Mouse (Mus musculus) monocyte, adult 2 months (primary cell): ENCODE measurements around the gene Rnf151.

Experiments used
- DNase-seq, 2 experiments: peaks; one replicate each; pipeline ENCODE4 v3.0.0; 2022; ENCODE audit warnings: low spot score in 2 of 2, low read depth in 1 of 2

Gene Rnf151

DNA sequence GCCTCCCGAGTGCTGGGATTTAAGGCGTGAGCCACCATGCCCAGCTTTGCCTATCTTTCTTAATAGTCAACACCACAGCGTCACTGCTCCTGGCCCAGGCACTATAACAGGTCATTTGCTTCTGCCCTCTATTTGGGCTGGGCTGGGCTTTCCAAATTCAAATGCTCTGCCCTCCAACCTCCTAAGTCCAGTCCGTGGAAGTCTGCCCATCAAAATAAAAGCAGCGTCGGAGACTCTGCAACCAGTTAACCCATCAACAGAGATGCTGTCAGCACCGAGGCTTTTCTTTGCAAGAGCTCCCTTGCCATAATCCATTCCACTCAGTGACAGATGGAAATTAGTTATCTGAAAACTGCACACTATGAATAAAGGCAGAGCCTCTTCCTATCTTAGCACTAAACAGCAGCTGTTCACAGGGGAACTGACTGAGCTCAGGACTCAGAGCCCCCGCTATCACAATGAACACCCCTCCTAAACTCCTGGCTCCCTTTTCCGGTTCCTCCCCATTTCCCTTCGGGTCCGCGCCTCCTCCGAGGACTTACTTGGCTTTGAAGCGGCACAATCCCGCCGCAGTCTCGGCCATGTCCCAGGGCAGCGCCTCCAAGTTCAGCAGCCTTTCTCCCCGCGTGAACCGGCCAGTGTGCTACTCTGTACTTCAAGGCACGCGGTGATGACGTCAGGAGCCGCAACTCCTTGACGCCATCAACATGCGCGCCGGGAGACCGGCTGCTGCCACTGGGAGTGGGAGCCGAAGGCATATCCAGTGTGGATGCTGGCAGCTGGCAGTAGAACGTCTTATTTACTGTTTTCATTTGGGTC lies 10.7 kb downstream of the Rnf151 start, which contains the start of gene Tbl3:
Gene Tbl3 (minus strand): TSS at position 679 of the 819 bp plus-strand sequence.
- peak; percentile 70 to 88 for DNase-seq

DNA sequence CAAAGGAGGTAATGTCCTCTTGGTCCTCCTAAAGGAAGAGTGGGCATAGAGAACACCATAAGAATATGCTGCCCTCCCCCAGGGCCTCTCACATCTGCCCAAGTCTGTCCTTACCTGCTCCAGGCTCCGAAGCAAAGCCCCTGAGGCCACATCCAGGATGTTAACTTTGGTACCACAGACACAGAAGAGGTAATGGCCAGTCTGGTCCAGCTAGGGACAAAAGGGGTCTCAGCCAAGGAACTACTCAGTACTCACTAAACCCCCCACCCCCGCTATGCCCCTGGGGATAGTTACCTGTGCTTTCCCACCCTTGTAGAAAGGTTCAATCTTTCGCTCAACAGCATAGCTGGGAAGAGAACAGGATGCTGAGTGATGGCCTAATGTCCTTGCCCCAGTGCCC lies 12.0 kb downstream of the Rnf151 start:
- no peak for DNase-seq

DNA sequence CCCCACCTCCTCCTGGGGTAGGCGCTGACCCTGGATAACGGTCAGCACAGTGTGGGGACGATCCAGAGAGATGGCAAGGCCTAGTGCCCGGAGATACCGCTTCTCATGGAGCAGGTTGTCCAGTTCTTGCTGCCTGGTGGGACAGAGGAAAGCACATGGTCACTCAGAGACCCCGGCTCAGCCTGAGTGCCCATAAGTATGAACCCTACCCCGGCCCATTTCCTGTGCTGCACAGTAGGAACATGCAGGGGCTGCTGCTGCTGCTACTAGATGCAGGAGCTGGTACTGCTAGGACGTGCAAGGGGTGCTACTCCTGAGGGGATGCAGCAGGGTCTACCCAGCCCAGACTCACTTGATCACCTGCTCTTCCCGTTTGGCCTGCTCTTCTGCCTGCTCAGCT lies 16.6 kb downstream of the Rnf151 start:
- DNase-seq, result no peak

DNA sequence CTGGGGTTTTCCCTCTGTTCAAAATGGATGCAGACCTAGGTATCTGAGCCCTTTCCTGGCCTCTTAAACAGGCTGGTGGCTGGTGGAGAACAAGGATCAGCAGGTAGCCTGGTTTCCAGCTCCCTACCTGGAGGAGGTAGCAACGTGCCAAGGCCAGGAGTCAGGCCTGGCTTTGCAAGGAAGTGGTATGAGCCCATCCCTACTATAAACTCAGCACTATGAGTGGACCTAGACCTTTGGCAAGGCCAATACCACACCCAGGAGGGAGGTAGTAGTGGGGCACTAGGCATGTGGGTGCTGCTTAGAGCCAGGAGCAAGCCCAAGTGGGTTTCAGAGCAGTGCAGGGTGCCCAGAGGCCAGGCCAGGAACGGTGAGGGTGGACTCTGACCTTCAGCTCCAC lies 18.4 kb downstream of the Rnf151 start:
- DNase-seq, result no peak

GRCm38 (mm10) chr17:24698715-24699114 lies 19.1 kb downstream of the Rnf151 start:
- DNase-seq, result no peak

- no peak for DNase-seq
Measured at GRCm38 (mm10) chr17:24697985-24698384, 19.9 kb downstream of the Rnf151 start.

GRCm38 (mm10) chr17:24696011-24696697 lies 21.7 kb downstream of the Rnf151 start, which contains the start of the genes Gfer and Noxo1:
Gene Gfer (minus strand): TSS chr17:24696156.
Gene Noxo1 (plus strand): TSS chr17:24696234.
- peak in 1 of 2 experiments; percentile 47 for DNase-seq

DNA sequence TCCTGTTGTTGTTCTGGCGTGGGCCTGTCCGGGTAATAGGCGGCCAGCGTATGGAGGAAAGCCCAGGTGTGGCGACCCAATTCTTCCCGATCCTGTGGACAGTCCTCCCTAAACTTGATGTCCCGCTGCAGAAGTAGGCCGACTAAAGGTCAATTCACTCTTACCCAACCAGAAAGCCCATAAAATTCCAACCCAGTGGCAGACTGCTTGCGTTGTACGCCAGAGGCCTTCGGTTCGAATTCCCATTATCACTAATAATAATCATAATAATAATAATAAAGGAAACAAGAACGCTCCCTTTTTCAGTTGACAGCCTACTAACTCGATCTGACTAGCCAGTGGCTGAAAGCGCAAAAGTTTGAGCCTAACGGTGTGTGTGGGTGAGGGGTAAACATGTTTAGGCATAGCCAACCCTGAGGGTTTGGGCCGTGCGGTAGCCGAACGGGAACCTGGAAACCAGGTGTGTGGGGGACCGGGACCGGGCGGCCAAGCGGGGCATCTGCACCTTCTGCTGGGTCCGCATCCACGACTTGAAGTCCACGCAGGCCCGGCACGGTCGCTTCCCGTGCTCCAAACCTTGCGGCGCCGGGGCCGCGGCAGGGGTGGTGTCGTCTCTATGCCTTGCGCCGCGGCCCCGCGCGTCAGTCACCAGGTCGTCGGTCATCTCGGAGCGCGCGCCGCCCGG lies 22.4 kb downstream of the Rnf151 start:
- no peak for DNase-seq

DNA sequence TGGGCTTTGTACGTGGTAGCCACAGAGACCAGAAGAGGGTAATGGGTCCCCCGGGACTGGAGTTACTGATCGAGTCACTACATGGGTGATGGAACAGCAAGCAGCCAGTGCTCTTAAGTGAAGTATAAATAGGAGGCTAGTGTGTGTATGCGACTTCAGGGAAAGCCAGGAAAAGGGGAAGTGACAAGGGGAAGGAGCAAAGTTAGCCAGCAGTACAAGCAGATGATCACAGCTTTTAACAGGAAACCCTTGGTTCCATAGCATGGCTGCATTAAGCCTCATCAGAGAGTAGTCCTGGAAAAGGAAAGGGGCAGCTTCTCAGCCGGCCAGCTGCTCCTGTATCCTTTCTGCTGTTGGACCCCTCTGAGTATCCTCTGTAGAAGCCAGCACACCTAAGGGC lies 25.5 kb downstream of the Rnf151 start:
- no peak for DNase-seq

- no peak for DNase-seq
Measured at GRCm38 (mm10) chr17:24689251-24690081, 28.4 kb downstream of the Rnf151 start, which contains the start of gene Syngr3. Gene Syngr3 (minus strand): TSS chr17:24689955.

GRCm38 (mm10) chr17:24687599-24687998 lies 30.3 kb downstream of the Rnf151 start:
- DNase-seq, result no peak

DNA sequence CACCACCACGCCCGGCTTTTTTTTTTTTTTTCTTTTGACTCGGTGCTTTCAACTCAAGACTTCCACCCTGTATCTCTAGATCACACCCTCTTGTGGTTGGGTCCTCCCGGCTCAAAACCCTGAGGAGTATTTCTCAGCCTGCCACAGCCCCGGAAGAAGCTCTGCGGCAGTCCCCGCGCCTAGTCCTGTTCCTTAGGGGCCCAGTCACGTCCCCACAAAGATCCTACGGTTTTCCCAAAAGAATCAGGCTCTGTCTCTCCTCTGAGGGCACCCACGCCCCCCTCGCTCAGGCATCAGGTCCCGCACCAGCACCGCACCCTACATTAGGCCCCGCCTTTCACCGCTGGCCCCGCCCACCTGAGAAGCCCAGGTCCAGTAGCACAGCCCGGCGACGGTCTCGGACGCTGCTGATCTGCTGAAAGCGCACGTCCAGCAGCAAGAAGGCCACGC lies 30.7 kb downstream of the Rnf151 start:
- peak in 1 of 2 experiments; percentile 38 for DNase-seq

DNA sequence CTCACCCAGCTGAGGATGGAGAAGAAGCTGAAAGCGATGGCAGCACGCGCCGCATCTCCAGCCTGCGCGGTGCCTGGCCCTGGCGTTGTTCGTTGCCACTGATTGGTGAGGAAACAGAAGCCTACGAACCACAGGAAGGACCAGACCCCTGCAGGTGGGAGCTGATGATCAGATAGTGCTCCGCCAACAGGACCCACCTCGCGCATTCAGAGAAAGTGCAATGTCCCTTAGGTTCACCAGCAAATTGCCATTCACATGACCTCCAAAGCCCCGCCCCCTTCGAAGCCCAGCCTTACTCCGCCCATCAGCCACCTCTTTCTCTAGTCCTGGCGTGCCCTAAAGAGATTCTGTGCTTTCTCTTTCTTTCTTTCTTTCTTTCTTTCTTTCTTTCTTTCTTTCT lies 31.3 kb downstream of the Rnf151 start:
- DNase-seq, result no peak

DNA sequence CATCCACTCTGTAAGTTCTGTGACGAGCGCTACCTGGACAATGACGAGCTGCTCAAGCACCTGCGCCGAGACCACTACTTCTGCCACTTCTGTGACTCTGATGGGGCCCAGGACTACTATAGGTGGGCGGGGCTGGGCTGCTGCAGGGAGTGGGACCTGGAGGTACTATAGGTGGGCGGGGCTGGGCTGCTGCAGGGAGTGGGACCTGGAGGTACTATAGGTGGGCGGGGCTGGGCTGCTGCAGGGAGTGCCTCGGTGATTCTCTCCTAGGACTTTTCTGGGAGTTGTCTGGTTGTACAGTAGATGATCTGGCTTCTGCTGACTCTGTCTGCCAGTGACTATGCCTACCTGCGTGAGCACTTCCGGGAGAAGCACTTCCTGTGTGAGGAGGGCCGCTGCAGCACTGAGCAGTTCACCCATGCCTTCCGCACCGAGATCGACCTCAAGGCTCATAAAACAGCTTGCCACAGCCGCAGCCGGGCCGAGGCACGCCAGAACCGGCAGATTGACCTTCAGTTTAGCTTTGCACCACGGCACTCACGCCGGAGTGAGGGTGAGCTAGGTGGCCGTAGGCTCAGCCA lies 40.3 kb downstream of the Rnf151 start:
- no peak for DNase-seq

- DNase-seq, result no peak
Measured at GRCm38 (mm10) chr17:24676877-24677276, 41.0 kb downstream of the Rnf151 start.

GRCm38 (mm10) chr17:24676187-24676586 lies 41.7 kb downstream of the Rnf151 start:
- peak in 1 of 2 experiments; percentile 64 for DNase-seq

- no peak for DNase-seq
Measured at GRCm38 (mm10) chr17:24674277-24674676, 43.6 kb downstream of the Rnf151 start.

GRCm38 (mm10) chr17:24672141-24672540 lies 45.7 kb downstream of the Rnf151 start:
- no peak for DNase-seq

GRCm38 (mm10) chr17:24671346-24671745 lies 46.5 kb downstream of the Rnf151 start:
- no peak for DNase-seq

- no peak for DNase-seq
Measured at GRCm38 (mm10) chr17:24670246-24670844, 47.5 kb downstream of the Rnf151 start.
